Mouse (Mus musculus): ENCODE measurements around the gene Atp8a2.

DNA sequence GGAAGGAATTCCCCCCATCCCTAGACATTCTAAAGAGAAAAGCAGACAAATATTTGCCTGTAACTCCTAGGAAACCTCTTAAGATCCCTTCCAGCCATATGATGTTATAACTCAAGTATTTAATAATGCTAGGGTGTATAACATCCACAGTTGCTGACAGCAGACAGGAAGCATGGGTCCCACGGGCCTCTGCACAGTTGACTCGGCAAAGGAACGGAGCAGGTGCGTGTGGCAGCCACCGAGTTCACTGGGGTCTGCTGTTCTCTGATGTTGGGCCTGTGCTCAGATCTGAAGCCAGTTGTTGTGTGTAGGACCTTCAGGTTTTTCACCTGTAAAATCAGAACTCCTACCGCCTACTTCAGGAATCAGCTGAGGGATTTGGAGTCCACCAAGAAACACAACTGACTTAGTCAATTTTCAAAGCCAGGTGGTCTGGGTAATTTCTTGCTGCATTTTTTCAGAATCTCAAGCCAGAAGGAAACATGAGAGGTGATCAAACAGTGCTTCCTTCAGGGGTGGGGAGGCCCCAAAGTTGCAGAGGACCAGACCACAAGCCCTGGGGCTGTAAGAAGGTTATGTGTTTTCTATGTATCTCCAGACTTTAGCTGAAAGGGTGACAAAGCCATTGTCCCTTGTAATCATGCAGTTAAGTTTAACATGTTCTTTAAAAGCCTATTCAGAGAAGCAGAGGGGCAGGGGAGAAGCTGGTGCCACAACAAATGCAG is 338.3 kb downstream of the Atp8a2 start:
- TF ChIP-seq POLR2A (IDR thresholded peaks at IDR 0.05; ENCODE audit: insufficient read length, low read depth) (no peak), REST (IDR thresholded peaks at IDR 0.05; ENCODE audit: insufficient read depth, insufficient read length) (no peak), TCF12 (IDR thresholded peaks at IDR 0.05; ENCODE audit: insufficient read depth, poor library complexity, severe bottlenecking) (no peak), MYOD1 (IDR thresholded peaks at IDR 0.05; ENCODE audit: control insufficient read depth in 1 of 3, insufficient read length in 2 of 3, low read depth in 2 of 3) (no peak), USF1 (IDR thresholded peaks at IDR 0.05; ENCODE audit: low read depth) (no peak), POLR2AphosphoS2 (IDR thresholded peaks at IDR 0.05; ENCODE audit: insufficient read length, low read depth) (no peak), MAX (IDR thresholded peaks at IDR 0.05; ENCODE audit: low read depth) (no peak), CEBPB (IDR thresholded peaks at IDR 0.05; ENCODE audit: insufficient read depth, poor library complexity, severe bottlenecking) (no peak)

All from myocyte (in vitro differentiated cells).